Mouse (Mus musculus): ENCODE measurements around the gene Klf12. TPM values are rescaled to one million over a fixed set of nuclear protein-coding genes. Genes with fewer than 3 reads are reported as not detected.

Gene Klf12
- total RNA-seq, 4 experiments from 2014 or later: 9.4 to 13.8 (median 12.7) TPM

GRCm38 (mm10) chr14:100052876-100053275 lies 231.6 kb downstream of the Klf12 start:
- no peak for DNase-seq (ENCODE audit: low spot score in 2 of 2)

GRCm38 (mm10) chr14:100045431-100045830 lies 239.0 kb downstream of the Klf12 start:
- no peak for DNase-seq (ENCODE audit: low spot score in 2 of 2)

GRCm38 (mm10) chr14:100041823-100042222 lies 242.7 kb downstream of the Klf12 start:
- DNase-seq (ENCODE audit: low spot score in 2 of 2): no peak

GRCm38 (mm10) chr14:100026671-100027070 lies 257.8 kb downstream of the Klf12 start:
- DNase-seq (ENCODE audit: low spot score in 2 of 2): no peak

- no peak for DNase-seq (ENCODE audit: low spot score in 2 of 2)
These were observed 267.3 kb downstream of the Klf12 start for GRCm38 (mm10) chr14:100017219-100017618.

- no peak for DNase-seq (ENCODE audit: low spot score in 2 of 2)
These were observed 274.0 kb downstream of the Klf12 start for GRCm38 (mm10) chr14:100010525-100010924.

- DNase-seq (ENCODE audit: low spot score in 2 of 2): peak in 1 of 2 experiments; percentile 4
These were observed 274.6 kb downstream of the Klf12 start for GRCm38 (mm10) chr14:100009790-100010382.

- DNase-seq (ENCODE audit: low spot score in 2 of 2): peak in 1 of 2 experiments; percentile 9
These were observed 301.0 kb downstream of the Klf12 start for GRCm38 (mm10) chr14:99983510-99983909.

GRCm38 (mm10) chr14:99981209-99981608 lies 303.3 kb downstream of the Klf12 start:
- DNase-seq (ENCODE audit: low spot score in 2 of 2): no peak

GRCm38 (mm10) chr14:99967920-99968319 lies 316.6 kb downstream of the Klf12 start:
- no peak for DNase-seq (ENCODE audit: low spot score in 2 of 2)

- no peak for DNase-seq (ENCODE audit: low spot score in 2 of 2)
These were observed 323.8 kb downstream of the Klf12 start for GRCm38 (mm10) chr14:99960500-99961229.

GRCm38 (mm10) chr14:99955133-99955532 lies 329.3 kb downstream of the Klf12 start:
- no peak for DNase-seq (ENCODE audit: low spot score in 2 of 2)

- DNase-seq (ENCODE audit: low spot score in 2 of 2): no peak
These were observed 340.0 kb downstream of the Klf12 start for GRCm38 (mm10) chr14:99944221-99945108.

- no peak for DNase-seq (ENCODE audit: low spot score in 2 of 2)
These were observed 341.3 kb downstream of the Klf12 start for GRCm38 (mm10) chr14:99943156-99943555.

GRCm38 (mm10) chr14:99933456-99933855 lies 351.0 kb downstream of the Klf12 start:
- no peak for DNase-seq (ENCODE audit: low spot score in 2 of 2)

- peak; percentile 29 to 42 for DNase-seq (ENCODE audit: low spot score in 2 of 2)
These were observed 352.6 kb downstream of the Klf12 start for GRCm38 (mm10) chr14:99931879-99932278.

GRCm38 (mm10) chr14:99911912-99912311 lies 372.6 kb downstream of the Klf12 start:
- DNase-seq (ENCODE audit: low spot score in 2 of 2): no peak

GRCm38 (mm10) chr14:99910876-99911275 lies 373.6 kb downstream of the Klf12 start:
- DNase-seq (ENCODE audit: low spot score in 2 of 2): peak; percentile 41 to 74

- DNase-seq (ENCODE audit: low spot score in 2 of 2): no peak
These were observed 383.6 kb downstream of the Klf12 start for GRCm38 (mm10) chr14:99900902-99901301.

- DNase-seq (ENCODE audit: low spot score in 2 of 2): no peak
These were observed 385.6 kb downstream of the Klf12 start for GRCm38 (mm10) chr14:99898861-99899260.

- DNase-seq (ENCODE audit: low spot score in 2 of 2): peak; percentile 22 to 24
These were observed 389.6 kb downstream of the Klf12 start for GRCm38 (mm10) chr14:99894708-99895383.
